Mouse (Mus musculus) midbrain, embryonic 16.5 days (tissue): Measurements from ENCODE around the gene Rxfp2. TPM values are rescaled to one million over a fixed set of nuclear protein-coding genes. Genes with fewer than 3 reads are reported as not detected.
A peak's percentile ranks its signal among the peaks of the same experiment; 100 is the strongest.

Experiments used
- ATAC-seq: fragments of 200-750 bp; cut with Nextera tagmentation; 2 replicates; pipeline ENCODE4 v1.8.0; 2017; ENCODE audit warnings: moderate TSS enrichment
- H3K27ac ChIP-seq: fragments of 300-500 bp; sonication (generic); 2 replicates; pipeline ENCODE4 v1.5.1; 2014; ENCODE audit warnings: mild to moderate bottlenecking, low read length, mixed read lengths
- H3K27me3 ChIP-seq: fragments of 300-500 bp; sonication (generic); 2 replicates; pipeline ENCODE4 v1.6.1; 2014; ENCODE audit warnings: low read depth, low read length, mixed read lengths; ENCODE audit not compliant: control insufficient read depth, insufficient read depth
- H3K36me3 ChIP-seq: fragments of 300-500 bp; sonication (generic); 2 replicates; pipeline ENCODE4 v1.6.1; 2014; ENCODE audit warnings: mild to moderate bottlenecking, low read length, moderate library complexity, mixed read lengths; ENCODE audit not compliant: control insufficient read depth, insufficient read depth
- H3K4me1 ChIP-seq: fragments of 300-500 bp; sonication (generic); 2 replicates; pipeline ENCODE4 v1.6.1; 2014; ENCODE audit warnings: mild to moderate bottlenecking, low read length, mixed read lengths; ENCODE audit not compliant: control insufficient read depth, insufficient read depth
- H3K4me2 ChIP-seq: fragments of 300-500 bp; sonication (generic); 2 replicates; pipeline ENCODE4 v1.6.1; 2014; ENCODE audit warnings: mild to moderate bottlenecking, low read length, mixed read lengths
- H3K4me3 ChIP-seq: fragments of 300-500 bp; sonication (generic); 2 replicates; pipeline ENCODE4 v1.5.1; 2014; ENCODE audit warnings: low read depth, mild to moderate bottlenecking, low read length, moderate library complexity, mixed read lengths
- H3K9ac ChIP-seq: fragments of 300-500 bp; sonication (generic); 2 replicates; pipeline ENCODE4 v1.6.1; 2014; ENCODE audit warnings: low read depth, low read length, mixed read lengths
- H3K9me3 ChIP-seq: fragments of 300-500 bp; sonication (generic); replicated peaks from 2 replicates; pipeline ENCODE4 v1.6.1; 2014; ENCODE audit warnings: mild to moderate bottlenecking, low read length, mixed read lengths; ENCODE audit not compliant: control insufficient read depth, poor library complexity, severe bottlenecking
- WGBS: fragments of 180-500 bp; shearing (Covaris S2); extraction: QIAGEN DNeasy Blood & Tissue Kit; methylation state at CpG from one replicate; pipeline ENCODE4 v1.1.7; 2014; 5-methylcytosine and 5-hydroxymethylcytosine counted together
- polyA plus RNA-seq: library from polyadenylated mRNA; unstranded; fragments of >200 nt; fragmentation: Nextera tagmentation; extraction: Ambion mirVana; gene quantifications from 2 replicates; pipeline ENCODE4 v1.2.1, GENCODE M21; 2015

The Rxfp2 gene
- polyA plus RNA-seq, 1 experiment from 2014 or later: 1.9 TPM

DNA sequence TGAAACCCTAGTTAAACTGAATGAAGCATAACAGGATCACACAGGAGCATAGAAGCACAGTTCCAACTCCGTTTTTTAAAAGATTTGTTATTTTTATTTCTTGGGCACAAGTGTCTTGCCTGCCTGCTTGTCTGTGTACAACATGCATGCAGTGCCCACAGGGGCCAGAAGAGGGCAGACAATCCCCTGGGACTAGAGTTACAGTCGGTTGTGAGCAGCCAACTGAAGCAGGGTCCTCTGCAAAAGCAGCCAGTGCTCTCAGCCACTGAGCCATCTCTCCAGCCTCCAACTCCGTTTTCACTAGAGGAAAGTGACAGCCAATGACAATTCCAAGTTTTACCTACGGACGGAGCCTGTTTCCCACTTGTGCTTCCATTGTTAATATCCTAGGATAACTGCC is 33.4 kb downstream of the Rxfp2 start:
- H3K27me3 ChIP-seq: no peaks in the 10 kb centered on the region
- H3K36me3 ChIP-seq: no peaks in the 10 kb centered on the region
- H3K9me3 ChIP-seq: no peaks in the 10 kb centered on the region
- no peak overlapping the region for H3K4me2 ChIP-seq
- H3K4me3 ChIP-seq: no peak overlapping the region
- no peak overlapping the region for H3K9ac ChIP-seq
- no peak overlapping the region for H3K27ac ChIP-seq
- H3K4me1 ChIP-seq: no peaks in the 10 kb centered on the region
- WGBS: 60% methylated on average over 5 of the region's 5 CpGs
- no peak for ATAC-seq

DNA sequence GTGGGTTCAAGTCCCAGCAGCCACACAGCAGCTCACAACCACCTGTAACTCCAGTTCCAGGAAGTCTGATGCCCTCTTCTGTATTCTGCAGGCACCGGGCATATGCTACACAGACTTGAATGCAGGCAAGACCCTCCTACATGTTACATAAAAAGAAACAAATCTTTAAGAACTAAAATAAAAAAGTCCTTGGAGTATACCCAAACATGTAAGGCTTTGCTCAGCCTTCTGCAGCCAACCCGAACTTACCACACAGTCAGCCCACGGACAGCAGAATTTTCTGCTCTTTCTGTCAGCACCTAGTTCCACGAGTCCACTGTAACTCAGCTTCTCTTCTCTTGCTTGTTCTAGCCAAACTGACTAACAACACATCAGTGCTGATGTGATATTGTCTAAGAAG is 34.8 kb downstream of the Rxfp2 start:
- WGBS: 95% methylated on average over 4 of the region's 4 CpGs
- ATAC-seq: no peak
- H3K4me1 ChIP-seq: no peaks in the 10 kb centered on the region
- no peak overlapping the region for H3K9ac ChIP-seq
- H3K4me3 ChIP-seq: no peak overlapping the region
- H3K4me2 ChIP-seq: no peak overlapping the region
- no peaks in the 10 kb centered on the region for H3K36me3 ChIP-seq
- H3K27me3 ChIP-seq: no peaks in the 10 kb centered on the region
- H3K27ac ChIP-seq: no peak overlapping the region
- no peaks in the 10 kb centered on the region for H3K9me3 ChIP-seq

DNA sequence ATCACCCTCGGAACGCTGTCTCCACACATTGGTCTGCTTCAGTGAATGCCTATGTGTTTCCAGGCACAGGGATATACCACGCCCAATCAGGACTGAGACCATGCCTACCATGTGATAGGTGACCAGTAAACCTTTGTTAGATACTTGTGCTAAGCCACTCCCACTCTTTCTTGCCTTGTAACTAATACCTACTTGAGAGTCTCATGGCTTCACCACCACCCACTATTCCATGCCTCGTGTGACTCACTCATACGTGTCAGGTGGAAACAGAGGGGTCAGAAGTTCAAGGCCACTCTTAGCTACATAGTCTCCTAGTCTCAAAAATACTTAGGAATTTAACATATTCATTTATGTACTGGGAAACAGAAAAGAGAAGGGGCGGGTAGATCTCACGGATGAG is 35.5 kb downstream of the Rxfp2 start:
- no peaks in the 10 kb centered on the region for H3K9me3 ChIP-seq
- no peaks in the 10 kb centered on the region for H3K36me3 ChIP-seq
- H3K4me3 ChIP-seq: no peak overlapping the region
- no peak overlapping the region for H3K4me2 ChIP-seq
- H3K9ac ChIP-seq: no peak overlapping the region
- no peaks in the 10 kb centered on the region for H3K4me1 ChIP-seq
- H3K27ac ChIP-seq: no peak overlapping the region
- no peaks in the 10 kb centered on the region for H3K27me3 ChIP-seq
- 83% methylated on average over 7 of the region's 7 CpGs for WGBS
- ATAC-seq: no peak

DNA sequence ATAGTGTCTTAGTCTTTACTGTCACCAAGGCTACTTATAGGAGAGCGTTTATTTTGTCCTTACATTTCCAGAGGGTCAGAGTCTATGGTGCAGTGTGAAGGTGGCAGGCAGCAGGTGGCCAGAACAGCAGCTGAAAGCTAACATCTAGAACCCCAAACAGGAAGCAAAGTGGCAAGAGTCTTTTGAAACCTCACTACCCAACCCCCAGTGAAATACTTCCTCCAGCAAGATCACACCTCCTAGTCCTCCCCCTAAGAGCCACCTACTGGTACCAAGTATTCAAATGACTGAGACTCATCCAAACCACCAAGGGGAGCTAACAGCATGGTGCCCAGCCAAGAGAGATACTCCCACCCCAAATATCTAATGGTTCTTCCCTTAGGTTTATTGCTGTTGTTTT is 36.8 kb downstream of the Rxfp2 start:
- H3K27ac ChIP-seq: no peak overlapping the region
- H3K4me3 ChIP-seq: no peak overlapping the region
- no peaks in the 10 kb centered on the region for H3K9me3 ChIP-seq
- no peak for ATAC-seq
- H3K36me3 ChIP-seq: no peaks in the 10 kb centered on the region
- H3K4me2 ChIP-seq: no peak overlapping the region
- H3K27me3 ChIP-seq: no peaks in the 10 kb centered on the region
- H3K9ac ChIP-seq: no peak overlapping the region
- 81% methylated on average over 1 of the region's 1 CpGs for WGBS
- no peaks in the 10 kb centered on the region for H3K4me1 ChIP-seq

DNA sequence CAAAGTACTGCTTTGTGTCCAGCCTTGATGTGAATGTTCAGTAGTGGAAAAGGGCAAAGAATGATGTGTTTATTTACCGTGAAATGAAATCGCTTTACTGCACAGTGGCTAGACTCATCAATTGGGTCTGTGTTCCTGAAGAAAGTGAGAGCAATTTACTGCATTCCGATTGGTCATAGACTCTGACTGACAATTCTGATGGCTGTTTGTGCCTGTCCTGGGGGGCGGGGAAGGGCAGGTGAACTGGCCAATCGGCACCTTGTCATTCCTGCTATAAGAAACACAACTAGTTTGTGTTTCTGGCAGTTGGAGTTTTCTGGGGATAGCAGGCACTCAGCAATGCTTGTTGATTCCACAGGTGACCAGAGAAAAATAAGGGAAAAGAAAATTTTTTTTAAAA is 37.6 kb downstream of the Rxfp2 start:
- WGBS: 68% methylated on average over 5 of the region's 5 CpGs
- Histone ChIP-seq H3K27ac (no peak overlapping the region), H3K4me1 (no peaks in the 10 kb centered on the region), H3K9ac (no peak overlapping the region), H3K4me3 (no peak overlapping the region), H3K9me3 (no peaks in the 10 kb centered on the region), H3K36me3 (no peaks in the 10 kb centered on the region), H3K27me3 (no peaks in the 10 kb centered on the region), H3K4me2 (no peak overlapping the region)
- ATAC-seq: no peak

DNA sequence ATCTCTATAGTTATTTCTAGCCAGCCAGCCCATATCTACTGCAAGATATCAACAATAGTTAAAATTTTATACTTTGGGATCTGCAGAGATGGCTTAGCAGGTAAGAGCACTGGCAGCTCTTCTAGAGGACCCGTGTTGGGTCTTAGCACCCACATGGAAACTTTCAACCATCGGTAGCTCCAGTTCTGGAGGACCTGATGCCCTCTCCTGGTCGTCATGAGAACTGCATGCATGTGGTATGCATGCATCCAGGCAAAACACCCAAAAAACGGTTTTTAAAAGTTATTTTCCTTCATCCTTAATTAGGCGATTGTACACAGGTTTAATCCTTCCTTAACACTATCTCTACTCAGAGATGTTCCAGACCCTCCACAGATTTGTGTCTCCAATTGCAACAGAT is 40.4 kb downstream of the Rxfp2 start:
- WGBS: 78% methylated on average over 5 of the region's 5 CpGs
- Histone ChIP-seq H3K27me3 (no peaks in the 10 kb centered on the region), H3K9ac (no peak overlapping the region), H3K9me3 (no peaks in the 10 kb centered on the region), H3K4me3 (no peak overlapping the region), H3K4me2 (no peak overlapping the region), H3K36me3 (no peaks in the 10 kb centered on the region), H3K27ac (no peak overlapping the region), H3K4me1 (no peaks in the 10 kb centered on the region)
- ATAC-seq: no peak

DNA sequence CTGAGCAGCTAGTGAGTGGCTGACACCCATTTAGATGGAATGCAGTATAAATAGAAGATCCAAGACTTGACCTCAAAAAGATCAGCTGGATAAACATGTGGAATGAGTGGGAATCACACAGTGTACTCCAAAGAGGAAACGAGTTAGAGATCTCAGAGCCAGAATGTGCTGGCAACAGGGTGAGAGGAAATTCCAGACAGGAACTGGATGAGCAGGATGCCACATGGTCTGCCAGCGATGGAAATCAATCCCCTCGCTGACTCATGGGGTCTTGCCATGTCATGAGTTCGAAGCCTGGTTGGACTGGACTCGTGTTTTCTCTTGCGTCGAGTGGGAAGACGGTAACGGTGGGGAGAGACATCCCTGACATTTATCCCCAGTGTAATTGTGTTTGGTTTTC is 41.0 kb downstream of the Rxfp2 start:
- no peak overlapping the region for H3K27ac ChIP-seq
- no peak overlapping the region for H3K9ac ChIP-seq
- no peaks in the 10 kb centered on the region for H3K36me3 ChIP-seq

DNA sequence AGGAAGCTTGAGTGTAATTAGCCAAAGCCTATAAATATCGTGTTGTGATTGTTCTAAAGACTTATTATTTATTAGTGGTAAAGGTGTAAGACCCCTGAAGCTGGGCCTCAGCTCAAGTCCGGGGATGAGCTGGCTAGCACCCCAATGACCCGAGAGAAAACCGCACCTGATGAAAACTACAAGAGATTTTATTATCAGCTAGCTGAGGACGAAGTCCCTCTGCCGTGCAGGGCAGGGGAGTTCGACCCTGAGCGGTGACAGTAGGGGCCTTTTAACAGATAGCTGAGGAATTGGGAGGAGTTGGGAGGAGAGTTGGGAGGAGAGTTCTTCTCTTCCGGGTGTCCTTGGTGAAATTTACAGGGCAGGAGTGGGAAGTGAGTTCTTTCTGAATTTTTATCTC is 42.6 kb downstream of the Rxfp2 start:
- ATAC-seq: no peak
- Histone ChIP-seq H3K4me2 (no peak overlapping the region), H3K9ac (no peak overlapping the region), H3K9me3 (no peaks in the 10 kb centered on the region), H3K4me1 (no peaks in the 10 kb centered on the region), H3K27me3 (no peaks in the 10 kb centered on the region), H3K4me3 (no peak overlapping the region), H3K36me3 (no peaks in the 10 kb centered on the region), H3K27ac (no peak overlapping the region)
- 94% methylated on average over 9 of the region's 9 CpGs for WGBS

More for the DNA sequence above, 41.0 kb downstream of the Rxfp2 start:
- H3K4me2 ChIP-seq: no peak overlapping the region
- no peaks in the 10 kb centered on the region for H3K27me3 ChIP-seq
- no peaks in the 10 kb centered on the region for H3K9me3 ChIP-seq
- no peaks in the 10 kb centered on the region for H3K4me1 ChIP-seq
- ATAC-seq: no peak
- H3K4me3 ChIP-seq: no peak overlapping the region
- WGBS: 93% methylated on average over 9 of the region's 9 CpGs

DNA sequence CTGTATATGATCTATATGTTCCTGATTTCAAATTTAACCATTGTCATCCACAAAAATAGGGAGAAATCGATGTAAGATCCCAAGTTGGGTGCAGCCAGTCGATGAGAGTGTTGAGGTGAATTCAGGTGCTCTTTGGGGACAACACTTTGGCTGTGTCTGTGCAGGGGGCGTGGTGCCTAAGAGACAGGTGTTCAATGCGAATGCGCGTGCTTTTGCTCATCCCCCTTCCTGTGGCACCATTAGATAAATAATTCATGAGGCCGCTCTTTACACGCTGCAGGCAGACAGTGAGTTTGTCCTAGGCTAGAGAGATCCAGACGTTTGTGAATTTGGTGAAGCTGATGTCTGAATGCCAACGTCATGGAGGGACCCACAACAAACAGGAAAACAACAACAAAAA is 45.8 kb downstream of the Rxfp2 start:
- no peaks in the 10 kb centered on the region for H3K4me1 ChIP-seq
- H3K4me2 ChIP-seq: no peak overlapping the region
- no peak for ATAC-seq
- H3K9me3 ChIP-seq: no peaks in the 10 kb centered on the region
- H3K27ac ChIP-seq: no peak overlapping the region
- H3K4me3 ChIP-seq: no peak overlapping the region
- H3K27me3 ChIP-seq: no peaks in the 10 kb centered on the region
- WGBS: 50% methylated on average over 10 of the region's 10 CpGs
- no peaks in the 10 kb centered on the region for H3K36me3 ChIP-seq
- no peak overlapping the region for H3K9ac ChIP-seq

DNA sequence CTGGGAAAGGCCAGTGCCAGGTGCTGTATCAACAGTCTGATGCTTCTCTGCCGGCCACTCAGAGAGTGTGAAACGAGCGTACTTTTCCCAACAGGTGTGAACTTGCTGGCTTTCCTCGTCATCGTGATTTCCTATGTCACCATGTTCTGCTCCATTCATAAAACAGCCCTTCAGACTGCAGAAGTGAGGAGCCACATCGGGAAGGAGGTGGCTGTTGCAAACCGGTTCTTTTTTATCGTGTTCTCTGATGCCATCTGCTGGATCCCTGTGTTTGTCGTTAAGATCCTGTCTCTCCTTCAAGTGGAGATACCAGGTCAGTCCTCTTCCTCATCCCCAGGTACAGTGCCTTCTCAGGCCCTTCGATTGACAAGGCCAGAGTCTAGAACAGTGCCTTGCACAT is 51.6 kb downstream of the Rxfp2 start:
- Histone ChIP-seq H3K4me3 (peak overlapping the region; percentile 15; the same call in 1 of the 2 replicates), H3K36me3 (no peaks in the 10 kb centered on the region), H3K4me2 (peak overlapping the region; percentile 47), H3K9ac (no peak overlapping the region), H3K27ac (no peak overlapping the region), H3K4me1 (peaks cover 3% of the 10 kb centered on the region; the same call in 1 of the 2 replicates), H3K27me3 (no peaks in the 10 kb centered on the region), H3K9me3 (no peaks in the 10 kb centered on the region)
- 22% methylated on average over 10 of the region's 10 CpGs for WGBS
- peak; percentile 62 for ATAC-seq
